Mouse (Mus musculus) E14TG2a.4 (cell line): ENCODE measurements at regions not wholly inside any gene's neighbourhood (a gene's known extent, or its start where the extent isn't known, plus 50 kb on each side); places are given as distances from the start of the nearest gene placed in this dataset.

Experiments
- H3K27me3 ChIP-seq: 2 replicates; pipeline ENCODE4 v1.6.1; 2014; ENCODE audit warnings: low read length, control low read depth; ENCODE audit not compliant: insufficient read depth
- H3K36me3 ChIP-seq: 2 replicates; pipeline ENCODE4 v1.6.1; 2014; ENCODE audit warnings: low read length, control low read depth; ENCODE audit not compliant: insufficient read depth
- H3K4me1 ChIP-seq: replicated peaks from 2 replicates; pipeline ENCODE4 v1.6.1; 2014; ENCODE audit warnings: low read depth, low read length, control low read depth
- H3K4me3 ChIP-seq: replicated peaks from 2 replicates; pipeline ENCODE4 v1.5.1; 2014; ENCODE audit warnings: mild to moderate bottlenecking, low read length
- H3K9me3 ChIP-seq: 2 replicates; pipeline ENCODE4 v1.6.1; 2014; ENCODE audit warnings: low read length, control low read depth
- CTCF ChIP-seq: conservative IDR thresholded peaks from 2 replicates; pipeline ENCODE4 v1.5.1; 2014; ENCODE audit warnings: low read length
- NANOG ChIP-seq: IDR thresholded peaks from 2 replicates; pipeline ENCODE4 v1.6.1; 2014; ENCODE audit warnings: borderline replicate concordance, low read length, mixed read lengths
- POU5F1 ChIP-seq: IDR thresholded peaks from 2 replicates; pipeline ENCODE4 v1.6.1; 2014; ENCODE audit warnings: low read length, borderline replicate concordance

DNA sequence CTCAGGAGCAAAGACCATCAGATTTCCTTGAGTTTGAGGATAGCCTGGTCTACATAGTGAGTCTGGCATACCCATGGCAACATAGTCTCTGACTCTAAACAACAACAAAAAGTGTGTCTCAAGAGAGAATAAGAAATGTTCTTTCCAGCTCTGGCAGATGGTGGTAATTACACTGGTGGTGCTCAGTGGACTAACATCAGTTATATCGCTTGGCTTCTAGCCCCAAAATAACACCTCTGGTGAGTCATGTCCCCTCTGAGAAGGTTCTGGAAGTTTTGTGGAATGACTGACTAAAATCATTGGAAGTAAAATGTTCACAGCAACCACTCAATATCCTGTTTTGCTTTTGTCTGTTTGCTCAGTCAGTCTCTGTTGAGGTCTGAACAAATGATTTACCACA lies 227.3 kb downstream of the Tm4sf1 start:
- no peaks in the 10 kb centered on the region for H3K27me3 ChIP-seq
- TF ChIP-seq NANOG (no peak), CTCF (no peak), POU5F1 (no peak)
- no peak overlapping the region for H3K4me3 ChIP-seq
- no peaks in the 10 kb centered on the region for H3K4me1 ChIP-seq
- H3K9me3 ChIP-seq = no peaks in the 10 kb centered on the region
- H3K36me3 ChIP-seq = no peaks in the 10 kb centered on the region

- no peaks in the 10 kb centered on the region for H3K36me3 ChIP-seq
- H3K4me3 ChIP-seq = no peak overlapping the region
- H3K9me3 ChIP-seq = no peaks in the 10 kb centered on the region
- H3K27me3 ChIP-seq = no peaks in the 10 kb centered on the region
- no peaks in the 10 kb centered on the region for H3K4me1 ChIP-seq
- TF ChIP-seq CTCF = no peak
- no peak for TF ChIP-seq POU5F1
- no peak for TF ChIP-seq NANOG
Observed at GRCm38 (mm10) chr3:57073962-57074506, 227.8 kb downstream of the Tm4sf1 start.

DNA sequence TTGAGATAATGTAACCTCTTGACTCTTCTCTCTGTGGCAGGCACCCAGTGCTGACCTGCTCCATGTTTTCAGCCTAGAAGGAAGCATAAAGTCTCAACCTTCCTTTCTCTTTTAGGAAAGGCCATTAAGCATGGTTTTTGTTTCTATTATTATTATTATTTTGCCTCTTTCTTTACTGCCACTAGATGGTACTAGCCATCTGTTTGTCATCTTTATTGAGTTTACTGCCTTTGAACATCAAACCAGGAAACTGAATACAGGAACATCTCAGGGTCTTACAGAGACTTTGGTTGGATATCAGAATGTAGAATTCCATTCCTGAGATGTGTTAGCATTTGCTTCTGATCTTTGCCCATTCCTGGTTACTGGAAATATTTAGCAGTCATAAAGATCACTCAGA lies 268.8 kb downstream of the Tm4sf1 start:
- no peak for TF ChIP-seq POU5F1
- no peak for TF ChIP-seq CTCF
- TF ChIP-seq NANOG = no peak
- Histone ChIP-seq H3K27me3 (no peaks in the 10 kb centered on the region), H3K4me3 (no peak overlapping the region)

GRCm38 (mm10) chr3:57018171-57018570 lies 283.6 kb downstream of the Tm4sf1 start:
- TF ChIP-seq POU5F1 = no peak
- no peak for TF ChIP-seq CTCF
- no peak for TF ChIP-seq NANOG
- no peak overlapping the region for H3K4me3 ChIP-seq
- H3K27me3 ChIP-seq = no peaks in the 10 kb centered on the region
- H3K36me3 ChIP-seq = no peaks in the 10 kb centered on the region
- no peaks in the 10 kb centered on the region for H3K4me1 ChIP-seq
- H3K9me3 ChIP-seq = peaks cover 30% of the 10 kb centered on the region

More for the DNA sequence above, 268.8 kb downstream of the Tm4sf1 start:
- no peaks in the 10 kb centered on the region for H3K36me3 ChIP-seq
- H3K9me3 ChIP-seq = no peaks in the 10 kb centered on the region
- no peaks in the 10 kb centered on the region for H3K4me1 ChIP-seq

DNA sequence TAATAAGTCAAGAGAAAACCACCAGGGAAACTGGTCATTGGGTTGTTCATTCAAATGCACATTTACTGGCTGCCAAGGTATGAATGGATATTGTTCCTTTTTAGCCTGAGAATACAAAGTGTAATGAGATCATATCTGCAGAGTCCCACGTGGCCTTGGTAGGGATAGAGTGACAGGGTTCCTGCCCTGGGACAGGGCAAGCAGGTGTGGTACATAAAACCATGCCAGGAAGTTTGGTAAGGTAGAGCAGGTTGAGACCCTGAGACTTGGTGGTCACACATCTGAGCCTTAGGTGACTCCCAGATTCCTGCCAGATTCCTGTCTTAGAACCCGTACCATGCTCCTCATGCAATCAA lies 320.5 kb downstream of the Tm4sf1 start:
- Histone ChIP-seq H3K27me3 (no peaks in the 10 kb centered on the region), H3K9me3 (no peaks in the 10 kb centered on the region), H3K36me3 (no peaks in the 10 kb centered on the region), H3K4me3 (no peak overlapping the region), H3K4me1 (no peaks in the 10 kb centered on the region)
- TF ChIP-seq POU5F1 (no peak), NANOG (no peak), CTCF (no peak)

GRCm38 (mm10) chr3:56980593-56981304 lies 321.0 kb downstream of the Tm4sf1 start:
- Histone ChIP-seq H3K4me3 (no peak overlapping the region), H3K36me3 (no peaks in the 10 kb centered on the region), H3K27me3 (no peaks in the 10 kb centered on the region), H3K9me3 (no peaks in the 10 kb centered on the region), H3K4me1 (no peaks in the 10 kb centered on the region)
- no peak for TF ChIP-seq NANOG
- TF ChIP-seq CTCF = no peak
- no peak for TF ChIP-seq POU5F1

GRCm38 (mm10) chr3:56966008-56966407 lies 335.8 kb downstream of the Tm4sf1 start:
- H3K27me3 ChIP-seq = no peaks in the 10 kb centered on the region
- no peaks in the 10 kb centered on the region for H3K36me3 ChIP-seq
- TF ChIP-seq POU5F1 (no peak), NANOG (no peak), CTCF (no peak)
- no peaks in the 10 kb centered on the region for H3K4me1 ChIP-seq
- no peaks in the 10 kb centered on the region for H3K9me3 ChIP-seq
- no peak overlapping the region for H3K4me3 ChIP-seq

DNA sequence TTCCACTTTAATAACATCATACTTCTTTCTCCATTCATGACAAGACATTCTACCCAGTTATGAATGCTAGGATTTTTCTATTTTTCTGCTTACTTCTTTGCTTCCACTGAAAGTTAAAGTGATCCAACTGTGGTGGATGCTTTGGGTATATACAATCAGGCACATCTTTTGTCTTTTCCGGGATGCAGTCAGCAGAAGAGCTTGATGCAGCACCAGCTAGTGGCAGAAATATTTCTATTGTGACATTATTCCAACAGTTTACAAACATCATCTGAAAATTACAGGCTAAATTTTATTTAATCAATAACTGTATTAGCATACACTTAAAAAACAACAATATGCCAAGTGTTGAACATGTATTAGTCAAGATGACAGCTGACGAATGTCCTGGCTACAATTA lies 336.3 kb downstream of the Tm4sf1 start:
- no peaks in the 10 kb centered on the region for H3K9me3 ChIP-seq
- no peak for TF ChIP-seq CTCF
- TF ChIP-seq POU5F1 = no peak
- TF ChIP-seq NANOG = no peak
- no peaks in the 10 kb centered on the region for H3K36me3 ChIP-seq
- H3K4me1 ChIP-seq = no peaks in the 10 kb centered on the region
- no peaks in the 10 kb centered on the region for H3K27me3 ChIP-seq
- no peak overlapping the region for H3K4me3 ChIP-seq

DNA sequence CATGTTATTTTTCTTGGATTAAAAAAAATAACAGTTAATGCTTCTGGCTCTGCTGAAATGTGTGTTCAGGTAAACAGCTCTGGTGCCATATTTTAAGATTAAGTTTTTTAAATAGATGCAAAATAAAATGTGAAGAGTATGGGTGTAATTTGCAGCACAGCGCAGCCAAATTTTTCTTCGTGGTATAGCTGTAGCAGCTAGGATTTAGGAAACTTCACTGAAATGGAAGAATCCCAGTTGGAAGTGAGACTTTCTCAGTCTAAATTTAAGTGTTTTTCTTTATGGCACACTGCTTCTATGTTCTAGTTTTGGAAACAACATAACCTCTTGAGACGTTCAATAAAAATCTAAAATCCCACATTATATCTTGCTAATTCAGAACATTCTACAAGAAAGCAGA lies 337.6 kb downstream of the Tm4sf1 start:
- Histone ChIP-seq H3K4me3 (no peak overlapping the region), H3K27me3 (no peaks in the 10 kb centered on the region)
- TF ChIP-seq CTCF = no peak
- no peak for TF ChIP-seq POU5F1
- TF ChIP-seq NANOG = no peak

More for the DNA sequence above, 337.6 kb downstream of the Tm4sf1 start:
- Histone ChIP-seq H3K36me3 (no peaks in the 10 kb centered on the region), H3K9me3 (no peaks in the 10 kb centered on the region), H3K4me1 (no peaks in the 10 kb centered on the region)
